Mouse (Mus musculus): Measurements from ENCODE around the gene Ccdc169. TPM values are rescaled to one million over a fixed set of nuclear protein-coding genes. Genes with fewer than 3 reads are reported as not detected.
A peak's percentile ranks its signal among the peaks of the same experiment; 100 is the strongest.

Gene Ccdc169
- total and polyA plus RNA-seq, 3 experiments: 0.19 TPM; not detected in 2

DNA sequence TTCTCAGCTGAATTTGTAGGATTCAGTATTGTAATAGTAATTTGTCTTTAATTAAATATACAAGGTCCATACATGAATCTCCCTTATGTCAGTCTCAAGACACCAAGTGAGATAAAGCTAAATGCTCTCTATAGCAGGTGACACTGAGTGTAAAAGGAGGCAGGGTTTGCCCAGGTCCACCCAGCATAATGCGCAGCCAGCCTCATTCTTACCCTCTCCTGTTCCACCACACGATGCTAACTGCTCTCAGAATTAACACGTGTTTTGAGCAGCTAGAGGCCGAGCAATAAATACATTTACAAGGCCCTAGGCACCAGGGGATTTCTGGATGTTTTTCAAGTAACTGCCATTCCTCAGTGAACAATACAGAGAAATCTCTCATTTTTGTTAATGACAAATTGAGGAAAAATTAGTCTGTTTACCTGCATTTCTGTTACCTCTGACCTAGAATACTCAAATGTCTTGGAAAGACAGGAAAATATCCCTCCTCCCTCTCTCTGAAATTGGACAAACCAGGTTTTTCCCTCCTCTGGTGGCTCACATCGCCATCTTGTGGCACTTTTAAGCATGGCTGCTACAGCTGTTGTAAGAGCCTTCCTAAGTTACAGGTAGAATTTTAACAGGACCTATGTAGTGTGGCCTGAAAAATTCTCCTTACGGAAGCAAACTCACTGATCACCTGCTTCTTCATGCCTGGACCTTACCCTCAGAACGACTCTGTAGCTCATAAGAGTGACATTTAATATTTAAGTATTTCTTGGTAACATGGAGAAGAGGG lies 14.7 kb downstream of the Ccdc169 start:
- Histone ChIP-seq H3K4me3 (ENCODE audit: control insufficient read depth in 1 of 2, insufficient read depth in 1 of 2, low read depth in 2 of 2, low read length in 2 of 2) (no peak overlapping the region), H3K4me1 (ENCODE audit: control insufficient read depth in 1 of 2, insufficient read depth in 2 of 2, low read length in 2 of 2) (no peaks in the 10 kb centered on the region)

DNA sequence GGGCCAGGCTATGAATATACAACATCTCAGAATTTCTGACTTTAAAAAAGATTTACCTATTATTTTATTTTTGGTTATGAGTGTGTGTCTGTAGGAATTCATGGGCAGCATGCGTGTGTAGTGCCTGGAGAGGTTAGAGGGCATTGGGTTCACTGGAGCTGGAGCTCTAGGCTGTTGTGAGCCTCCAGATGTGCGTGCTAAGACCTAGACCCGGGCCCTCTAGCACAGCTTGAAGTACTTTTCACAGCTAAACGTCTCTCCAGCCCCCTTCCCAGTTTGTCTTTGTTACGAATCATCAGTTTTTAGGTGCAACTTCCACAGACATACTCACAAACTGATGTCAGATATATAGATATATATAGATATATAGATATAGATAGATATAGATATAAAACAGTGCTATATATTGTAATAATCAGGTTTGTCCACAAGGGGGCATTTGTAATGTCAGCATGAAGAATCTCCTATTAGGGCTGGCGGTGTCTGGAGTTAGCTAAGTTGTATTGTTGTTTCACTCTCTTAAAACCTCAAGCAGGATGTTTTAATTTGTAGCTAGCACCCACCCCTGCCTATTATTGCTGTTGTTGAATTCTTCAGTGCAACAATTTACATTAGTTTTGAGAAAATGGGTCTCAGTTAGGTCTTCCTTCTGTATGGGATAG lies 15.7 kb downstream of the Ccdc169 start:
- no peak overlapping the region for H3K4me3 ChIP-seq (ENCODE audit: control insufficient read depth in 1 of 2, insufficient read depth in 1 of 2, low read depth in 2 of 2, low read length in 2 of 2)
- H3K36me3 ChIP-seq (ENCODE audit: control insufficient read depth in 1 of 2, insufficient read depth in 2 of 2, low read length in 2 of 2): no peaks in the 10 kb centered on the region
- no peaks in the 10 kb centered on the region for H3K9me3 ChIP-seq (replicated peaks; ENCODE audit: insufficient read depth, low read length)
- no peaks in the 10 kb centered on the region for H3K27me3 ChIP-seq (ENCODE audit: control insufficient read depth in 1 of 2, insufficient read depth in 2 of 2, low read length in 2 of 2)
- no peaks in the 10 kb centered on the region for H3K79me2 ChIP-seq (ENCODE audit: control insufficient read depth, insufficient read depth, low read length, poor library complexity)
- DNase-seq (ENCODE audit: low read depth, low spot score): peak; percentile 63
- peak; percentile 11 to 52 (median 33); a peak in 4 of 6 replicates for TF ChIP-seq CTCF (IDR thresholded peaks at IDR 0.05 in 2 of 3, conservative IDR thresholded peaks at IDR 0.05 in 1 of 3; ENCODE audit: control insufficient read depth in 1 of 3, insufficient read depth in 1 of 3, low read depth in 2 of 3, low read length in 3 of 3, poor library complexity in 1 of 3, severe bottlenecking in 1 of 3)
- TF ChIP-seq ETS1 (IDR thresholded peaks at IDR 0.05; ENCODE audit: low read depth, low read length): no peak
- peak; percentile 45 for TF ChIP-seq SMC3 (IDR thresholded peaks at IDR 0.05; ENCODE audit: low read depth, low read length)
- TF ChIP-seq ZNF384 (IDR thresholded peaks at IDR 0.05; ENCODE audit: low read depth, low read length): no peak
- TF ChIP-seq RAD21 (IDR thresholded peaks at IDR 0.05; ENCODE audit: low read depth, low read length): peak; percentile 13; the same call in 1 of the 2 replicates
- no peak for TF ChIP-seq NRF1 (IDR thresholded peaks at IDR 0.05; ENCODE audit: insufficient read depth, low read depth, low read length, poor library complexity, severe bottlenecking)
- TF ChIP-seq GATA1 (IDR thresholded peaks at IDR 0.05; ENCODE audit: low read depth, low read length): peak; percentile 30; the same call in 1 of the 2 replicates
- no peak for TF ChIP-seq USF2 (IDR thresholded peaks at IDR 0.05; ENCODE audit: borderline replicate concordance in 1 of 2, insufficient read depth in 1 of 2, low read depth in 1 of 2, low read length in 2 of 2)
- H3K27ac ChIP-seq (ENCODE audit: control insufficient read depth, low read depth, low read length): no peak overlapping the region
- no peaks in the 10 kb centered on the region for H3K4me1 ChIP-seq (ENCODE audit: control insufficient read depth in 1 of 2, insufficient read depth in 2 of 2, low read length in 2 of 2)
- no peak overlapping the region for H3K9ac ChIP-seq (ENCODE audit: control insufficient read depth, low read depth, low read length, poor library complexity, severe bottlenecking)

More for the DNA sequence above, 14.7 kb downstream of the Ccdc169 start:
- Histone ChIP-seq H3K36me3 (ENCODE audit: control insufficient read depth in 1 of 2, insufficient read depth in 2 of 2, low read length in 2 of 2) (no peaks in the 10 kb centered on the region), H3K9ac (ENCODE audit: control insufficient read depth, low read depth, low read length, poor library complexity, severe bottlenecking) (no peak overlapping the region), H3K9me3 (replicated peaks; ENCODE audit: insufficient read depth, low read length) (no peaks in the 10 kb centered on the region), H3K27ac (ENCODE audit: control insufficient read depth, low read depth, low read length) (no peak overlapping the region), H3K79me2 (ENCODE audit: control insufficient read depth, insufficient read depth, low read length, poor library complexity) (no peaks in the 10 kb centered on the region), H3K27me3 (ENCODE audit: control insufficient read depth in 1 of 2, insufficient read depth in 2 of 2, low read length in 2 of 2) (no peaks in the 10 kb centered on the region)
- TF ChIP-seq ZC3H11A (IDR thresholded peaks at IDR 0.05; ENCODE audit: low read depth, low read length) (0 out of 2 replicates have a peak, but pooled peaks have one; percentile 19), CTCF (IDR thresholded peaks at IDR 0.05 in 2 of 3, conservative IDR thresholded peaks at IDR 0.05 in 1 of 3; ENCODE audit: control insufficient read depth in 1 of 3, insufficient read depth in 1 of 3, low read depth in 2 of 3, low read length in 3 of 3, poor library complexity in 1 of 3, severe bottlenecking in 1 of 3) (peak; percentile 65 to 77 (median 66)), JUND (IDR thresholded peaks at IDR 0.05; ENCODE audit: low read depth, low read length) (no peak), SMC3 (IDR thresholded peaks at IDR 0.05; ENCODE audit: low read depth, low read length) (peak; percentile 69), RAD21 (IDR thresholded peaks at IDR 0.05; ENCODE audit: low read depth, low read length) (peak; percentile 60)
- peak; percentile 62 for DNase-seq (ENCODE audit: low read depth, low spot score)

All from MEL (cell line).